Mouse (Mus musculus) hindbrain, embryonic 12.5 days (tissue): ENCODE data around the gene A930033H14Rik. TPM values are rescaled to one million over a fixed set of nuclear protein-coding genes. Genes with fewer than 3 reads are reported as not detected.

Source experiments
- ATAC-seq: fragments of 200-750 bp; cut with Nextera tagmentation; 2 replicates; pipeline ENCODE4 v1.8.0; 2017; ENCODE audit warnings: moderate TSS enrichment; ENCODE audit not compliant: low FRiP score
- H3K27ac ChIP-seq: fragments of 300-500 bp; sonication (generic); 2 replicates; pipeline ENCODE4 v1.5.1; 2016; ENCODE audit warnings: mild to moderate bottlenecking
- H3K27me3 ChIP-seq: fragments of 300-500 bp; sonication (generic); 2 replicates; pipeline ENCODE4 v1.6.1; 2016; ENCODE audit warnings: mild to moderate bottlenecking
- H3K36me3 ChIP-seq: fragments of 300-500 bp; sonication (generic); 2 replicates; pipeline ENCODE4 v1.6.1; 2016; ENCODE audit warnings: mild to moderate bottlenecking
- H3K4me1 ChIP-seq: fragments of 300-500 bp; sonication (generic); 2 replicates; pipeline ENCODE4 v1.6.1; 2016
- H3K4me2 ChIP-seq: fragments of 300-500 bp; sonication (generic); replicated peaks from 2 replicates; pipeline ENCODE4 v1.6.1; 2016; ENCODE audit warnings: mild to moderate bottlenecking
- H3K4me3 ChIP-seq: fragments of 300-500 bp; sonication (generic); 2 replicates; pipeline ENCODE4 v1.5.1; 2016; ENCODE audit warnings: mild to moderate bottlenecking
- H3K9ac ChIP-seq: fragments of 300-500 bp; sonication (generic); 2 replicates; pipeline ENCODE4 v1.6.1; 2016; ENCODE audit warnings: mild to moderate bottlenecking, moderate library complexity
- H3K9me3 ChIP-seq: fragments of 300-500 bp; sonication (generic); replicated peaks from 2 replicates; pipeline ENCODE4 v1.6.1; 2016; ENCODE audit warnings: mild to moderate bottlenecking
- WGBS: fragments of 180-500 bp; shearing (Covaris S2); methylation state at CpG from one replicate; pipeline ENCODE4 v1.1.7; 2016; 5-methylcytosine and 5-hydroxymethylcytosine counted together
- polyA plus RNA-seq: library from polyadenylated mRNA; unstranded; fragments of >200 nt; fragmentation: Nextera tagmentation; extraction: Ambion mirVana; gene quantifications from 2 replicates; pipeline ENCODE4 v1.2.1, GENCODE M21; 2016

The A930033H14Rik gene
- polyA plus RNA-seq, 1 experiment from 2014 or later = 1.9 TPM

- H3K27me3 ChIP-seq = no peaks in the 10 kb centered on the region
- H3K4me2 ChIP-seq = no peak overlapping the region
- no peak overlapping the region for H3K9ac ChIP-seq
- H3K27ac ChIP-seq = no peak overlapping the region
- WGBS = 76% methylated on average over 5 of the region's 5 CpGs
- no peaks in the 10 kb centered on the region for H3K9me3 ChIP-seq
- H3K4me3 ChIP-seq = no peak overlapping the region
- H3K36me3 ChIP-seq = no peaks in the 10 kb centered on the region
- ATAC-seq = no peak
- peaks cover 12% of the 10 kb centered on the region for H3K4me1 ChIP-seq
Measured at GRCm38 (mm10) chr10:69210659-69211058, 2.2 kb downstream of the A930033H14Rik start.

- Histone ChIP-seq H3K9ac (no peak overlapping the region), H3K4me2 (no peak overlapping the region), H3K36me3 (no peaks in the 10 kb centered on the region), H3K27me3 (no peaks in the 10 kb centered on the region), H3K4me3 (no peak overlapping the region), H3K27ac (no peak overlapping the region), H3K9me3 (no peaks in the 10 kb centered on the region), H3K4me1 (peaks cover 12% of the 10 kb centered on the region)
- WGBS = 93% methylated on average over 10 of the region's 10 CpGs
- no peak for ATAC-seq
Measured at GRCm38 (mm10) chr10:69210006-69210405, 2.9 kb downstream of the A930033H14Rik start.

- no peak for ATAC-seq
- no peak overlapping the region for H3K9ac ChIP-seq
- H3K4me1 ChIP-seq = peaks cover 5% of the 10 kb centered on the region
- H3K9me3 ChIP-seq = no peaks in the 10 kb centered on the region
- H3K4me2 ChIP-seq = no peak overlapping the region
- no peaks in the 10 kb centered on the region for H3K36me3 ChIP-seq
- 92% methylated on average over 3 of the region's 3 CpGs for whole genome bisulfite sequencing
- no peaks in the 10 kb centered on the region for H3K27me3 ChIP-seq
- H3K4me3 ChIP-seq = no peak overlapping the region
- no peak overlapping the region for H3K27ac ChIP-seq
Measured at GRCm38 (mm10) chr10:69208705-69209104, 4.2 kb downstream of the A930033H14Rik start.

GRCm38 (mm10) chr10:69207981-69208630 is 4.8 kb downstream of the A930033H14Rik start:
- H3K9me3 ChIP-seq = no peaks in the 10 kb centered on the region
- H3K4me2 ChIP-seq = no peak overlapping the region
- H3K36me3 ChIP-seq = no peaks in the 10 kb centered on the region
- ATAC-seq = no peak
- no peaks in the 10 kb centered on the region for H3K27me3 ChIP-seq
- no peak overlapping the region for H3K27ac ChIP-seq
- no peak overlapping the region for H3K4me3 ChIP-seq
- peaks cover 3% of the 10 kb centered on the region; the same call in 1 of the 2 replicates for H3K4me1 ChIP-seq
- 84% methylated on average over 15 of the region's 15 CpGs for WGBS
- no peak overlapping the region for H3K9ac ChIP-seq

GRCm38 (mm10) chr10:69207481-69207880 is 5.4 kb downstream of the A930033H14Rik start:
- no peak overlapping the region for H3K9ac ChIP-seq
- no peaks in the 10 kb centered on the region for H3K36me3 ChIP-seq
- no peaks in the 10 kb centered on the region for H3K27me3 ChIP-seq
- H3K4me2 ChIP-seq = no peak overlapping the region
- H3K27ac ChIP-seq = no peak overlapping the region
- ATAC-seq = no peak
- H3K4me3 ChIP-seq = no peak overlapping the region
- WGBS = 81% methylated on average over 7 of the region's 7 CpGs
- H3K9me3 ChIP-seq = no peaks in the 10 kb centered on the region
- peaks cover 3% of the 10 kb centered on the region; the same call in 1 of the 2 replicates for H3K4me1 ChIP-seq

GRCm38 (mm10) chr10:69206081-69206480 is 6.8 kb downstream of the A930033H14Rik start:
- H3K4me1 ChIP-seq = no peaks in the 10 kb centered on the region
- H3K4me3 ChIP-seq = no peak overlapping the region
- WGBS = 90% methylated on average over 6 of the region's 6 CpGs
- H3K36me3 ChIP-seq = no peaks in the 10 kb centered on the region
- ATAC-seq = no peak
- no peaks in the 10 kb centered on the region for H3K9me3 ChIP-seq
- H3K27me3 ChIP-seq = no peaks in the 10 kb centered on the region
- H3K9ac ChIP-seq = no peak overlapping the region
- H3K27ac ChIP-seq = no peak overlapping the region
- H3K4me2 ChIP-seq = no peak overlapping the region

- Histone ChIP-seq H3K9me3 (no peaks in the 10 kb centered on the region), H3K4me2 (no peak overlapping the region), H3K27ac (no peak overlapping the region), H3K4me1 (no peaks in the 10 kb centered on the region), H3K36me3 (no peaks in the 10 kb centered on the region), H3K4me3 (no peak overlapping the region), H3K9ac (no peak overlapping the region), H3K27me3 (no peaks in the 10 kb centered on the region)
- 34% methylated on average over 8 of the region's 8 CpGs for WGBS
- no peak for ATAC-seq
Measured at GRCm38 (mm10) chr10:69204677-69205400, 8.1 kb downstream of the A930033H14Rik start.

- no peak for ATAC-seq
- Histone ChIP-seq H3K9me3 (no peaks in the 10 kb centered on the region), H3K9ac (no peak overlapping the region), H3K36me3 (no peaks in the 10 kb centered on the region), H3K4me1 (no peaks in the 10 kb centered on the region), H3K27me3 (no peaks in the 10 kb centered on the region), H3K27ac (no peak overlapping the region), H3K4me2 (no peak overlapping the region), H3K4me3 (no peak overlapping the region)
- 87% methylated on average over 10 of the region's 10 CpGs for WGBS
Measured at GRCm38 (mm10) chr10:69193721-69194120, 19.2 kb downstream of the A930033H14Rik start.

- Histone ChIP-seq H3K36me3 (no peaks in the 10 kb centered on the region), H3K27ac (no peak overlapping the region), H3K27me3 (no peaks in the 10 kb centered on the region), H3K9ac (no peak overlapping the region), H3K4me3 (no peak overlapping the region), H3K4me1 (no peaks in the 10 kb centered on the region), H3K9me3 (no peaks in the 10 kb centered on the region), H3K4me2 (no peak overlapping the region)
- WGBS = 93% methylated on average over 5 of the region's 5 CpGs
- no peak for ATAC-seq
Measured at GRCm38 (mm10) chr10:69192266-69192665, 20.6 kb downstream of the A930033H14Rik start.

GRCm38 (mm10) chr10:69190434-69191160 is 22.3 kb downstream of the A930033H14Rik start:
- H3K4me2 ChIP-seq = no peak overlapping the region
- WGBS = 84% methylated on average over 10 of the region's 10 CpGs
- no peak for ATAC-seq
- no peak overlapping the region for H3K9ac ChIP-seq
- no peaks in the 10 kb centered on the region for H3K9me3 ChIP-seq
- no peaks in the 10 kb centered on the region for H3K27me3 ChIP-seq
- H3K4me1 ChIP-seq = no peaks in the 10 kb centered on the region
- no peaks in the 10 kb centered on the region for H3K36me3 ChIP-seq
- no peak overlapping the region for H3K4me3 ChIP-seq
- no peak overlapping the region for H3K27ac ChIP-seq

- WGBS = 86% methylated on average over 9 of the region's 9 CpGs
- Histone ChIP-seq H3K27me3 (no peaks in the 10 kb centered on the region), H3K27ac (no peak overlapping the region), H3K9me3 (no peaks in the 10 kb centered on the region), H3K9ac (no peak overlapping the region), H3K4me3 (no peak overlapping the region), H3K4me2 (no peak overlapping the region), H3K4me1 (no peaks in the 10 kb centered on the region), H3K36me3 (no peaks in the 10 kb centered on the region)
- ATAC-seq = no peak
Measured at GRCm38 (mm10) chr10:69187773-69188443, 25.0 kb downstream of the A930033H14Rik start.
